Mouse (Mus musculus): ENCODE measurements at regions not wholly inside any gene's neighbourhood (a gene's known extent, or its start where the extent isn't known, plus 50 kb on each side); places are given as distances from the start of the nearest gene placed in this dataset.

DNA sequence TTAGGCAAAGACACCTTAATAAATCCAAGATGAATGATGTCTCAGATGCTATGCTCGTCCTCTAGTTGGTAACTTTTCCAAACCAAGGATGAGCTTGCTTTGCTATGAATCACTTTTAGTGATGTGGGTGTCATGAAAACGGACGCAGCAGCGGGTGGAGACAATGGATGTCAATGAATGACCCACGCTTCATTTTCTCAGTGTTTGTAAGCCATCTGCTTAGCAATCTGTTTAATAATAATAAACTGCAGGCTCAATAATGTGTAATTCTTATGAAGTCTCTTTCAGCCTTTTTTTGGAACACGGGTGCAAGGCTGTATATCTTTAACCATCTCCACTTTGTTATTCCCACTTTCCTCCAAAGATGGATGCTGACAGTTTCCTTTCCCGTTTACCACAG is 110.6 kb downstream of the S1pr1 start:
- TF ChIP-seq POLR2A (IDR thresholded peaks at IDR 0.05; ENCODE audit: control insufficient read depth, extremely low read depth, insufficient read depth, low read length, poor library complexity), result no peak
- no peak for TF ChIP-seq CTCF (IDR thresholded peaks at IDR 0.05; ENCODE audit: borderline replicate concordance, control insufficient read depth, extremely low read depth, insufficient read depth, low read length, poor library complexity)
